Mouse (Mus musculus): ENCODE data around the gene Myocos.

DNA sequence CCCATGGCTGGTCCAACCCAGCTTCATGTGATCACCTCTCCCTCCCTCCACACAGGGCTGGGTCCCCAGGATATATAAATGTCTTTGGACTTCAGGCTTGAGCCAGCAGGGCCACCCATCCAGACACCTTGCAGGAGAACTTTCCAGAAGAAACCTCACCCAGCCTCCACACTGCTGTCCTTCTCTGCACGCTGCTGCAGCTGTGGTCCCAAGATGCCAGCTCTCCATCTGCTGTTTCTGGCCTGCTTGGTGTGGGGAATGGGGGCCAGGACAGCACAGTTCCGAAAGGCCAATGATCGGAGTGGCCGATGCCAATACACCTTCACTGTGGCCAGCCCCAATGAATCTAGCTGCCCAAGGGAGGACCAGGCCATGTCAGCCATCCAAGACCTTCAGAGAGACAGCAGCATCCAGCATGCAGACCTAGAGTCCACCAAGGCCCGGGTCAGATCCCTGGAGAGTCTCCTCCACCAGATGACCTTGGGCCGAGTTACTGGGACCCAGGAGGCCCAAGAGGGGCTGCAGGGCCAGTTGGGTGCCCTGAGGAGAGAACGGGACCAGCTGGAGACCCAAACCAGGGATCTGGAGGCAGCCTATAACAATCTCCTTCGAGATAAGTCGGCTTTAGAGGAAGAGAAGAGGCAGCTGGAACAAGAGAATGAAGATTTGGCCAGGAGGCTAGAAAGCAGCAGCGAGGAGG lies 18.8 kb downstream of the Myocos start, which contains the start of gene Myoc:
- TF ChIP-seq CTCF (IDR thresholded peaks at IDR 0.05; ENCODE audit: low read depth) (no peak), EP300 (IDR thresholded peaks at IDR 0.05; ENCODE audit: low read depth) (no peak)
